ENCODE assay signal across 26 mouse cellular contexts in the genomic region with DNA sequence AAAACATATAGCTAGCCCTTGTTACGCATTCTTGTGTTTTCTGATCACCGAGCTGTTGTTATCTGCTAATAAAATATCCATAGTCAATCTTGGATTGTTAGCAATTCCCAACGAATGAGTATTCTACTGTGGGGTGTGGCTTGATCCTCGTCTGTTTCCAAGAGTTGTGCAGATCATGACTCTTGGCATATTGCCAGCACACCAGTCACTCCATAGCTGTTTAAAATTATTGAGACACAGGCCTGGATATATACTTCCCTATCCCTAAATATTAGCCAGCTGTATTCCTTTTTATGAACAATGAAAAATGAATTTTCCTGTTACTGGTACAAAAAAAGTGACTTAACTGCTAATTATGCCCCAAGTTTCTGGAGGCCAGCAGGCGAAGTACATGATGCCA.
"Had no signal": no experiment of that assay in that cellular context is flagged by ENCODE, and none has a peak within 500 bp of the region (broad histone marks: within the 10 kb centered on the region; RNA-seq: fewer than 3 reads in every experiment).

No protein-coding gene starts in this region.

- H3K36me3 ChIP-seq: heart, embryonic 10.5 days; heart, embryonic 12.5 days; hindbrain, embryonic 10.5 days; hindbrain, embryonic 12.5 days; intestine, embryonic 15.5 days; limb, embryonic 12.5 days; liver, embryonic 13.5 days; liver, embryonic 15.5 days had no signal

- H3K9me3 ChIP-seq: heart, embryonic 10.5 days; heart, embryonic 12.5 days; hindbrain, embryonic 10.5 days; hindbrain, embryonic 12.5 days; intestine, embryonic 15.5 days; limb, embryonic 12.5 days; liver, embryonic 13.5 days; liver, embryonic 15.5 days had no signal

- DNase-seq: gastrocnemius, postnatal 10 days; gastrocnemius, postnatal 25 days; heart, adult 18-20 months; heart, postnatal 10 days; heart, postnatal 4 days; kidney, adult 18-20 months; kidney, adult 8-10 months; kidney, postnatal 10 days; kidney, postnatal 25 days; kidney, postnatal 4 days; left cerebral cortex, postnatal 4 days; liver; liver, embryonic 13.5 days had no signal

- H3K9ac ChIP-seq: heart, embryonic 12.5 days; hindbrain, embryonic 12.5 days; hindbrain, embryonic 14.5 days; intestine, embryonic 15.5 days; limb, embryonic 12.5 days; liver, embryonic 13.5 days; liver, embryonic 15.5 days had no signal

- H3K4me1 ChIP-seq: heart, embryonic 10.5 days; heart, embryonic 12.5 days; hindbrain, embryonic 10.5 days; hindbrain, embryonic 12.5 days; intestine, embryonic 15.5 days; limb, embryonic 12.5 days; liver, embryonic 13.5 days; liver, embryonic 15.5 days had no signal

- H3K27me3 ChIP-seq: heart, embryonic 12.5 days; hindbrain, embryonic 12.5 days; intestine, embryonic 15.5 days; limb, embryonic 12.5 days; liver, embryonic 13.5 days; liver, embryonic 15.5 days had no signal

- H3K27ac ChIP-seq: heart, embryonic 10.5 days; hindbrain, embryonic 10.5 days; hindbrain, embryonic 12.5 days; hindbrain, embryonic 14.5 days; intestine, embryonic 15.5 days; layer of hippocampus, adult 2 months; limb, embryonic 12.5 days; liver, embryonic 13.5 days; liver, embryonic 15.5 days had no signal

- H3K4me3 ChIP-seq: heart, embryonic 10.5 days; heart, embryonic 12.5 days; hindbrain, embryonic 10.5 days; hindbrain, embryonic 12.5 days; intestine, embryonic 15.5 days; layer of hippocampus, adult 2 months; limb, embryonic 12.5 days; liver, embryonic 13.5 days; liver, embryonic 15.5 days had no signal

- ATAC-seq: hindbrain, embryonic 16.5 days; inflammation-experienced regulatory T-cells, adult 6 months; intestine, embryonic 15.5 days; intestine, postnatal 0 days had no signal

- H3K4me2 ChIP-seq: heart, embryonic 12.5 days; hindbrain, embryonic 12.5 days; hindbrain, embryonic 14.5 days; intestine, embryonic 15.5 days; limb, embryonic 12.5 days; liver, embryonic 11.5 days; liver, embryonic 13.5 days; liver, embryonic 15.5 days had no signal
